Mouse (Mus musculus) heart, embryonic 15.5 days (tissue): ENCODE measurements around the gene Necap2. TPM values are rescaled to one million over a fixed set of nuclear protein-coding genes. Genes with fewer than 3 reads are reported as not detected.

Source experiments
- ATAC-seq: fragments of 200-750 bp; cut with Nextera tagmentation; replicated peaks from 2 replicates; pipeline ENCODE4 v1.8.0; 2017; ENCODE audit warnings: low read depth, moderate TSS enrichment; ENCODE audit not compliant: insufficient number of reproducible peaks, insufficient read depth, low FRiP score
- H3K27ac ChIP-seq: fragments of 300-500 bp; sonication (generic); 2 replicates; pipeline ENCODE4 v1.5.1; 2015; ENCODE audit warnings: mild to moderate bottlenecking, inconsistent platforms
- H3K27me3 ChIP-seq: fragments of 300-500 bp; sonication (generic); 2 replicates; pipeline ENCODE4 v1.6.1; 2015; ENCODE audit warnings: inconsistent platforms
- H3K36me3 ChIP-seq: fragments of 300-500 bp; sonication (generic); 2 replicates; pipeline ENCODE4 v1.6.1; 2015; ENCODE audit warnings: mild to moderate bottlenecking, inconsistent platforms
- H3K4me1 ChIP-seq: fragments of 300-500 bp; sonication (generic); replicated peaks from 2 replicates; pipeline ENCODE4 v1.6.1; 2015; ENCODE audit warnings: inconsistent platforms
- H3K4me2 ChIP-seq: fragments of 300-500 bp; sonication (generic); 2 replicates; pipeline ENCODE4 v1.6.1; 2015; ENCODE audit warnings: inconsistent platforms, mild to moderate bottlenecking, moderate library complexity
- H3K4me3 ChIP-seq: fragments of 300-500 bp; sonication (generic); 2 replicates; pipeline ENCODE4 v1.5.1; 2015; ENCODE audit warnings: mild to moderate bottlenecking, inconsistent platforms
- H3K9ac ChIP-seq: fragments of 300-500 bp; sonication (generic); 2 replicates; pipeline ENCODE4 v1.6.1; 2015; ENCODE audit warnings: mild to moderate bottlenecking, inconsistent platforms
- H3K9me3 ChIP-seq: fragments of 300-500 bp; sonication (generic); replicated peaks from 2 replicates; pipeline ENCODE4 v1.6.1; 2016; ENCODE audit warnings: inconsistent platforms
- WGBS: fragments of 180-500 bp; shearing (Covaris S2); methylation state at CpG from one replicate; pipeline ENCODE4 v1.1.7; 2015; ENCODE audit warnings: mixed read lengths; 5-methylcytosine and 5-hydroxymethylcytosine counted together
- polyA plus RNA-seq: library from polyadenylated mRNA; unstranded; fragments of >200 nt; fragmentation: Nextera tagmentation; extraction: Ambion mirVana; gene quantifications from 2 replicates; pipeline ENCODE4 v1.2.1, GENCODE M21; 2015

Gene Necap2
- polyA plus RNA-seq = 38.6 and 52.4 TPM in 2 replicates

DNA sequence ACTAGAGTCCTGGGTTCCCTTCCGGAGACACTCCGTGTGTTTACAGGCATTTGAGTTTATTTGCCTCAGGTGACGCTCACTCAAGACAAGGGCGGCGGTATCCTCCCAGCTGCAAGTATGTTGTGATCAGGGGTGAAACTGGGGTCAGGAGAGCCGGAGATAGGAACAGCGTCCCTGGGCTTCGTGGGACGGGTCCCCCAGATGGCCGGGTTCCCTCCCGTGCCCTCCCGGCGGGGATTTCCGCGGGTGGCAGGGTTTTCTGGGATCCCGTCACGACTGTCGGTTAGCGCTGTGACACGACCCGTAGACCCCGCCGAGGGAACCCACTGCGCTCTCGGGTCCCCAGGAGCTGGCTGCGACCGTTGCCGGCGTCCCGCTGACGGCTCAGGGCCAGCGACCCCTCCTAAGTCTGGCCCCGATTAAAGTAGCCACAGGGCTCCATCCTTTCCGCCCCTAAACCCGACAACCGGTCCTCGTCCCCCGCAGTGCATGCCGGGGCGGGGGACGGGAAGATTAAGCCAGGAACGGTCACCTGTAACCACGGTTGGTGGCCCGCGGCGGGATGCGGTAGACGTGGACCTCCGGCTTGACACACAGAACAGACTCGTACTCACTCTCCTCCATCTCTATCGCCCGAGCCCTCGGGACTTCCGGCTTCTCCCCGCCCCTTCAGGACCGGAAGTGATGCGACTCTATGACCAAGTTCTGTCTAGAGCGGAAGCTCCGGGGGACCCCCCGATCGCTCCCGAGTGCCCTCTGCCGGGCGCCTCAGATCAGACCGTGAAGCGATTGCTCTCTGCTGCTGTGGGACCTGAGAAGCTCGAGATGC is at the start of gene Necap2:
TSS of gene Necap2 (minus strand) at position 677 of the 829 bp plus-strand sequence.
- under 1% methylated on average over 67 of the region's 67 CpGs for WGBS
- Histone ChIP-seq H3K9ac (peak within 1 kb of the TSS; percentile 88), H3K36me3 (peaks cover 4% of the 10 kb centered on the region; the same call in 1 of the 2 replicates), H3K4me3 (peak within 1 kb of the TSS; percentile 82), H3K4me1 (peaks cover 43% of the 10 kb centered on the region), H3K27me3 (no peaks in the 10 kb centered on the region), H3K9me3 (no peaks in the 10 kb centered on the region), H3K4me2 (peak within 1 kb of the TSS; percentile 94), H3K27ac (peak within 1 kb of the TSS; percentile 83)
- peak; percentile 87 for ATAC-seq

DNA sequence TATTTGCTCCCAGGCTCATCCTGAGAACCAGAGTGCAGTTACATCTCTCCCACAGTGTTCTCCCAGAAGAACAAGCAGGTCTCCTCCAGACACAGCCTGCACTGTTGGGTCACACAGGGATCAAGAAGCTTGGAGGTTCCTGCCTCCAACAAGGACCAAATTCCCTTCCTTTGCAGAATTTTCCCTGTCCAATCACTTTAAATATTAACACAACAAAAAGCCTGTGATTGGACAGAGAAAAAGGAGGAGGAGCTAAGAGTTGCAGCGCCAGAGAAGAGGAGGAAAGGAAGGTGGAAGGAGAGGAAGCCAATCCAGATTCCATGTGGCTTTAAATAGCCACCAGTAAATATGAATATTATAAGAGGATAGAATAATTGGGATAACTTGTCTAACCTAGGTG is 44.9 kb upstream of the Necap2 start:
- H3K4me1 ChIP-seq = peaks cover 30% of the 10 kb centered on the region
- H3K27ac ChIP-seq = no peak overlapping the region
- H3K4me2 ChIP-seq = no peak overlapping the region
- WGBS = 11% methylated on average over 1 of the region's 1 CpGs
- H3K4me3 ChIP-seq = no peak overlapping the region
- no peak overlapping the region for H3K9ac ChIP-seq
- no peak for ATAC-seq
- no peaks in the 10 kb centered on the region for H3K27me3 ChIP-seq
- peaks cover 4% of the 10 kb centered on the region; the same call in 1 of the 2 replicates for H3K36me3 ChIP-seq
- no peaks in the 10 kb centered on the region for H3K9me3 ChIP-seq

- H3K9me3 ChIP-seq = no peaks in the 10 kb centered on the region
- no peak for ATAC-seq
- H3K4me1 ChIP-seq = peaks cover 30% of the 10 kb centered on the region
- H3K4me3 ChIP-seq = no peak overlapping the region
- no peak overlapping the region for H3K9ac ChIP-seq
- peaks cover 8% of the 10 kb centered on the region for H3K36me3 ChIP-seq
- WGBS = 72% methylated on average over 7 of the region's 7 CpGs
- H3K27ac ChIP-seq = no peak overlapping the region
- no peaks in the 10 kb centered on the region for H3K27me3 ChIP-seq
- H3K4me2 ChIP-seq = no peak overlapping the region
These were observed 44.5 kb upstream of the Necap2 start for GRCm38 (mm10) chr4:141122663-141123062.

DNA sequence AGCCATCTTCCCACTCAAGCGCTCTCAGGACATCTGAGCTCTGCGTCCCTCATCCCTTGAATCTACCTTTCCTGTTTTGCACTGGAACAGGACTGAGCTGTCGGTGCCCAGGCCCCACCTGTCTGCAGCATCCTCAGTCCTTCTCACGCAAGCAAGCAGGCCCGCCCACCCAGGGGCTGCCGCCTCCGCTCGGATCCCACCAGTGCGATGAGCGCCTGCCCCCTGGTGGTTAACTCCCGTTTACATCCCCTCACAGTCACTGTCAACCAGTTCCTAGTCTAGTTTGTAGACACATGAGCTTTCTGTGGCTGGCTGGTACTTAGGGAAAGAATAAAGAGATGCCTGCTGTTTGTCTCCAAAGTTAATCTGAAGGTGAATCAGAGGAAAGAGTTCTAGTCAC is 42.5 kb upstream of the Necap2 start:
- no peaks in the 10 kb centered on the region for H3K27me3 ChIP-seq
- no peak overlapping the region for H3K27ac ChIP-seq
- no peak overlapping the region for H3K9ac ChIP-seq
- no peak overlapping the region for H3K4me2 ChIP-seq
- WGBS = 26% methylated on average over 11 of the region's 11 CpGs
- H3K9me3 ChIP-seq = no peaks in the 10 kb centered on the region
- ATAC-seq = peak; percentile 21; the same call in 1 of the 2 replicates
- no peak overlapping the region for H3K4me3 ChIP-seq
- H3K4me1 ChIP-seq = peaks cover 30% of the 10 kb centered on the region
- H3K36me3 ChIP-seq = peaks cover 26% of the 10 kb centered on the region

DNA sequence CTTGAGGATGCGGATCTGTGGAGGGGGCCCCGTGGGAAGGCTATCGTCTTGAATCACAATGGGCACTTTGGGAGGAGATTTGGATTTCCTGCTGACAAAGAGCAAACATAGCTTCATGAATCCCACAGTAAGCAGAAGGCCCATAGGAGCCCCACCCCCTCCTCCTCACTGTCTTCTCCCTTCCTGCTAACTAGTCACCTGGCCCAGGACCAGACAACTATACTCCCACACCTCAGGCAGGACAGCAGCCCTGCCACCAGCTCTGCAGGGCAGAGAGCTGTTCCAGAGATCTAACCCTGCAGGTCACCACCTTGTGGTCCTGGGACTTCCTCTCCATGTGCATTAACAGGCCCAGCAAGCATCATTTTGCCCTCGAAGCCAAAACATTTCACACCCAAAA is 40.5 kb upstream of the Necap2 start:
- 0 out of 2 replicates have a peak overlapping the region, but pooled peaks have one; percentile 14 for H3K27ac ChIP-seq
- peaks cover 44% of the 10 kb centered on the region for H3K36me3 ChIP-seq
- 60% methylated on average over 4 of the region's 4 CpGs for WGBS
- ATAC-seq = no peak
- no peaks in the 10 kb centered on the region for H3K9me3 ChIP-seq
- no peak overlapping the region for H3K4me3 ChIP-seq
- peaks cover 35% of the 10 kb centered on the region for H3K4me1 ChIP-seq
- H3K27me3 ChIP-seq = no peaks in the 10 kb centered on the region
- H3K4me2 ChIP-seq = no peak overlapping the region
- no peak overlapping the region for H3K9ac ChIP-seq

DNA sequence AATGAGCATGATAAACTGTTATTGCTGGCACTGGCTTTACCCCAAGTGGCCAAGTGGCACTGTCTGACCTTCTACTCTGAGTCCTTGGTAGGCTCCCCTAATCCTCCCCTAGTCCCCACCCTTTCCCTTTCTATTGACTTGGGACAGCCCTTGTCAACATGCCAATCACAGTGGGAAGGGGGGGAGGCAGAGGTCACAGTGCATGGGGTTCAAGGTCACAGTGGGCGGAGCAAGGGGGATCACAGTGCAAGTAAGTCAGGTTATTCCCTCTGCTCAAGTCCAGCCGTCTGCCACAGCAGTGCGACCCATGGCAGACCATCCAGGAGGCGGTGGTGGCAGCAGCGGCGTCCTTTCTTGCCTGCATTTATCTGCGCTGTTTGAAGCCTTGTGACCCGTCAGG is 37.2 kb upstream of the Necap2 start:
- Histone ChIP-seq H3K9ac (no peak overlapping the region), H3K4me1 (peaks cover 21% of the 10 kb centered on the region), H3K9me3 (no peaks in the 10 kb centered on the region), H3K36me3 (peaks cover 61% of the 10 kb centered on the region), H3K4me3 (no peak overlapping the region), H3K27me3 (no peaks in the 10 kb centered on the region), H3K4me2 (no peak overlapping the region), H3K27ac (no peak overlapping the region)
- WGBS = 87% methylated on average over 8 of the region's 8 CpGs
- ATAC-seq = 0 out of 2 replicates have a peak, but pooled peaks have one; percentile 2

DNA sequence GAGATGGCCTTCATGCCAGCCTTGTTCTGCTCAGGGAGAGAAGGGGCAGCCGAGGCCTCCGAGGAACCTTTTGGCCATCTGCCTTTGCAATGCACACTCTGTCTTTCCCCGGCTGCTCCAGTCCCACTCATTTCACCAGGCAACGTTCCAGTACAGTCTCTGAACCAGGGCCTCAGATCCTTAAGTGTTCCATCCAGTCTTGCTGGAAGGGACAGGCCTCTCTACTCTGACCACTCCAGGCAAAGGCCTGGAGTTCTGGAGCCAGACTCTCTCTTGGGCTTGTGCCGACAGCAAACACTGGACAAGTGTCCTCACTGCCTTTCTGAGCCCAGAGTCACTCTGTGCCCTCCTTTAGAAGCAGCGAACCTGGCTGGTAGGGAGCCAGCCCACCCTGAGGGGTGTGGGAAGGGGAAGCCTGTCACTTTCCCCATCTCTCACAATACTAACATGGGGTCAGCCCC is 36.4 kb upstream of the Necap2 start:
- peak overlapping the region; percentile 48 for H3K27ac ChIP-seq
- ATAC-seq = no peak

DNA sequence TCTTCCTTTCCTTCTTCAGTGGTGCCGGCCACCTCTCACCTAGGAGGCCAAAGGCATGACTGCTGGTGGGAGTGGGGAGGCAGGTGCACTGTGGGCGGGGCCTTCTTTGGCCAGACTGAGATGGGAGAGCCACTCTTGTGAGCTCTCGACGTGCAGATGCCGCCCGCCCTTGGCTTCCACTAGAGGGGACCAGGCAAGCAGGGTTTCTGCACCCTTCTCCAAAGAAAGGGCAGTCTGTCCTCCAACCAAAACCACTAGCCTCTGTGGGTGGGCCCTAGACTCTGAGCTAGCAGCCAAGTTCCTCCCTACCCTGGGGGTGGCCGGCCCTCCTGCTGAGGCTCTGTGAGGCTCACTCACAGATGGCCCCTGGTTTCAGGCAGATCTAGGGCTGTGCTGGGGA is 35.7 kb upstream of the Necap2 start:
- Histone ChIP-seq H3K4me3 (no peak overlapping the region), H3K9ac (no peak overlapping the region), H3K36me3 (peaks cover 61% of the 10 kb centered on the region), H3K27ac (peak overlapping the region; percentile 24; the same call in 1 of the 2 replicates), H3K27me3 (no peaks in the 10 kb centered on the region), H3K9me3 (no peaks in the 10 kb centered on the region), H3K4me2 (no peak overlapping the region), H3K4me1 (peaks cover 13% of the 10 kb centered on the region)
- ATAC-seq = 0 out of 2 replicates have a peak, but pooled peaks have one; percentile 6
- WGBS = 75% methylated on average over 7 of the region's 7 CpGs

More for the DNA sequence above, 36.4 kb upstream of the Necap2 start:
- WGBS = 79% methylated on average over 6 of the region's 6 CpGs
- Histone ChIP-seq H3K4me2 (no peak overlapping the region), H3K9me3 (no peaks in the 10 kb centered on the region), H3K9ac (no peak overlapping the region), H3K27me3 (no peaks in the 10 kb centered on the region), H3K4me1 (peaks cover 20% of the 10 kb centered on the region), H3K36me3 (peaks cover 61% of the 10 kb centered on the region), H3K4me3 (no peak overlapping the region)

GRCm38 (mm10) chr4:141108196-141108732 is 30.1 kb upstream of the Necap2 start:
- peak; percentile 41; the same call in 1 of the 2 replicates for ATAC-seq
- H3K27me3 ChIP-seq = no peaks in the 10 kb centered on the region
- peaks cover 14% of the 10 kb centered on the region for H3K36me3 ChIP-seq
- H3K9me3 ChIP-seq = no peaks in the 10 kb centered on the region
- peaks cover 9% of the 10 kb centered on the region; the same call in 1 of the 2 replicates for H3K4me1 ChIP-seq
- H3K4me3 ChIP-seq = no peak overlapping the region
- H3K4me2 ChIP-seq = no peak overlapping the region
- H3K27ac ChIP-seq = 0 out of 2 replicates have a peak overlapping the region, but pooled peaks have one; percentile 24
- WGBS = 15% methylated on average over 10 of the region's 10 CpGs
- no peak overlapping the region for H3K9ac ChIP-seq

- peaks cover under 1% of the 10 kb centered on the region; the same call in 1 of the 2 replicates for H3K36me3 ChIP-seq
- no peak overlapping the region for H3K9ac ChIP-seq
- H3K4me2 ChIP-seq = no peak overlapping the region
- no peaks in the 10 kb centered on the region for H3K9me3 ChIP-seq
- H3K27ac ChIP-seq = no peak overlapping the region
- no peak overlapping the region for H3K4me3 ChIP-seq
- H3K4me1 ChIP-seq = peaks cover 9% of the 10 kb centered on the region; the same call in 1 of the 2 replicates
- 82% methylated on average over 16 of the region's 16 CpGs for WGBS
- no peak for ATAC-seq
- H3K27me3 ChIP-seq = no peaks in the 10 kb centered on the region
These were observed 28.5 kb upstream of the Necap2 start for GRCm38 (mm10) chr4:141106526-141107183.

DNA sequence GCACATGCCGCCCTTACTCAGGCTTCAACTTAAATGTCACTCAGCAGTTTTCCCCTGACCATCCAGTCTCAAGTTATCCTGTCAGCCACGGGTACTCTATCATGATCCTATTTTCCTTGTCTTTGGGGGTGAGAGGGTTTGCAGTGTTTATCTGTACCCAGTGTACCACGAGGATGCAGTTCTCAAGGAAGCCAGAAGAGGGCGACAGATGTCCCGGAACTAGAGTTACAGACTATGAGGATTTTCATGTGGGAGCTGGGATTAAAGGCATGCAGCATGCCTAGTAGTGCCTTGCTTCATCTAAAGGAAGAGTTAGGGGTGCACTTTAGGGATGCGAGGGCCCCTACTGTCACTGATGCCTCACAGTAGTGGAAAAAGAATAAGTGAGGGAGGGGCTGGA is 23.7 kb upstream of the Necap2 start:
- Histone ChIP-seq H3K4me3 (no peak overlapping the region), H3K36me3 (no peaks in the 10 kb centered on the region), H3K4me2 (no peak overlapping the region), H3K9me3 (no peaks in the 10 kb centered on the region), H3K9ac (no peak overlapping the region), H3K27me3 (no peaks in the 10 kb centered on the region), H3K4me1 (no peaks in the 10 kb centered on the region), H3K27ac (no peak overlapping the region)
- 62% methylated on average over 6 of the region's 6 CpGs for WGBS
- no peak for ATAC-seq
